Mouse (Mus musculus) heart, postnatal 0 days (tissue): ENCODE results near the gene Pappa.

Experiments
- CTCF ChIP-seq: IDR thresholded peaks from 2 replicates; pipeline ENCODE4 v1.5.1; 2016; ENCODE audit warnings: antibody characterized with exemption, control low read depth, low read depth
- EP300 ChIP-seq: IDR thresholded peaks from 2 replicates; pipeline ENCODE4 v1.6.1; 2016; ENCODE audit warnings: antibody characterized with exemption, low read depth

DNA sequence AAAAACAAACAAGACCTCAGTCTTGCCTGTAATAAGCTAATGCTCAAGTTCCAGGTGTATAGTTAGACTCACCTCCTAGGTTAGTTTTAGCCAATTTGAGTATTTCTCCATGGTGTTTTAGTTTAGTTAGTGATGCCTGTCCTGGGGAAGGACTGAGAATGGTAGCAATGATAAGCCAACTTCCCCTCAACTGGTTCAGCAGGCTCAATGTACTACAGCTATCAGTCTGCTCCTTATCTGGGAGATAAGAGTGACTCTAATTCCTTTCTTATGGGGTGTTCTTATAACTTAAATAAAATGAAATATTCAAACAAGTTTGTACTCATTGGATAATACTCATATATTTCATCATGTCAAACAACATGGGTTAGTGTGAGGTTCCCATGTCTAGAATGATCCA, 156.9 kb downstream of the Pappa start:
- TF ChIP-seq CTCF (no peak), EP300 (no peak)
